Mouse (Mus musculus): ENCODE results near the gene Atcay. TPM values are rescaled to one million over a fixed set of nuclear protein-coding genes. Genes with fewer than 3 reads are reported as not detected.
"Not testable (repeated sequence)": the region's sequence is repeated elsewhere in the genome, so short reads cannot be mapped to it uniquely, and the experiment has no call there.

Gene Atcay
- total and polyA plus RNA-seq, 3 experiments: 0.19 to 0.33 TPM; not detected in 1

- peak; percentile 69 for TF ChIP-seq TCF12 (IDR thresholded peaks at IDR 0.05; ENCODE audit: low read depth, low read length)
- TF ChIP-seq E2F4 (IDR thresholded peaks at IDR 0.05; ENCODE audit: borderline replicate concordance, low read depth, low read length): no peak
- TF ChIP-seq ELF1 (IDR thresholded peaks at IDR 0.05; ENCODE audit: low read depth, low read length): peak; percentile 57
- no peak for TF ChIP-seq CHD1 (IDR thresholded peaks at IDR 0.05; ENCODE audit: low read depth, low read length)
- TF ChIP-seq ZMIZ1 (IDR thresholded peaks at IDR 0.05; ENCODE audit: low read depth, low read length): peak; percentile 76
Measured at GRCm38 (mm10) chr10:81173132-81173531, 57.5 kb downstream of the Atcay start (continued).

- Histone ChIP-seq H3K9ac (ENCODE audit: control insufficient read depth, low read depth, low read length, poor library complexity, severe bottlenecking) (peak overlapping the region; percentile 55), H3K36me3 (ENCODE audit: control insufficient read depth in 1 of 2, insufficient read depth in 2 of 2, low read length in 2 of 2) (peaks cover 0 to 11% of the 10 kb centered on the region in 2 experiments; a peak in 2 of 4 replicates), H3K4me1 (ENCODE audit: control insufficient read depth in 1 of 2, insufficient read depth in 2 of 2, low read length in 2 of 2) (peaks cover 0 to 16% of the 10 kb centered on the region in 2 experiments; a peak in 3 of 4 replicates), H3K79me2 (ENCODE audit: control insufficient read depth, insufficient read depth, low read length, poor library complexity) (peaks cover 21% of the 10 kb centered on the region), H3K27ac (ENCODE audit: control insufficient read depth, low read depth, low read length) (peak overlapping the region; percentile 61), H3K4me3 (ENCODE audit: control insufficient read depth in 1 of 2, insufficient read depth in 1 of 2, low read depth in 2 of 2, low read length in 2 of 2) (peak overlapping the region; percentile 65 to 78)
- TF ChIP-seq HCFC1 (IDR thresholded peaks at IDR 0.05; ENCODE audit: low read depth, low read length): 0 out of 2 replicates have a peak, but pooled peaks have one; percentile 11
- not testable (repeated sequence) for H3K9me3 ChIP-seq (replicated peaks; ENCODE audit: insufficient read depth, low read length); H3K27me3 ChIP-seq (ENCODE audit: control insufficient read depth in 1 of 2, insufficient read depth in 2 of 2, low read length in 2 of 2)
- DNase-seq (ENCODE audit: low read depth, low spot score): peak; percentile 67
Measured at GRCm38 (mm10) chr10:81169411-81169900, 61.2 kb downstream of the Atcay start.

GRCm38 (mm10) chr10:81168521-81169244 is 62.0 kb downstream of the Atcay start:
- DNase-seq (ENCODE audit: low read depth, low spot score): peak; percentile 97
- H3K27ac ChIP-seq (ENCODE audit: control insufficient read depth, low read depth, low read length): peak overlapping the region; percentile 95
- peak overlapping the region; percentile 78 to 87 for H3K4me3 ChIP-seq (ENCODE audit: control insufficient read depth in 1 of 2, insufficient read depth in 1 of 2, low read depth in 2 of 2, low read length in 2 of 2)
- H3K79me2 ChIP-seq (ENCODE audit: control insufficient read depth, insufficient read depth, low read length, poor library complexity): peaks cover 25% of the 10 kb centered on the region
- H3K4me1 ChIP-seq (ENCODE audit: control insufficient read depth in 1 of 2, insufficient read depth in 2 of 2, low read length in 2 of 2): peaks cover 0 to 11% of the 10 kb centered on the region in 2 experiments; a peak in 2 of 4 replicates
- H3K9ac ChIP-seq (ENCODE audit: control insufficient read depth, low read depth, low read length, poor library complexity, severe bottlenecking): peak overlapping the region; percentile 89
- no peaks in the 10 kb centered on the region for H3K9me3 ChIP-seq (replicated peaks; ENCODE audit: insufficient read depth, low read length)
- peaks cover 0 to 6% of the 10 kb centered on the region in 2 experiments; a peak in 2 of 4 replicates for H3K36me3 ChIP-seq (ENCODE audit: control insufficient read depth in 1 of 2, insufficient read depth in 2 of 2, low read length in 2 of 2)
- H3K27me3 ChIP-seq (ENCODE audit: control insufficient read depth in 1 of 2, insufficient read depth in 2 of 2, low read length in 2 of 2): no peaks in the 10 kb centered on the region
- 0 out of 2 replicates have a peak, but pooled peaks have one; percentile 6 for TF ChIP-seq NRF1 (IDR thresholded peaks at IDR 0.05; ENCODE audit: insufficient read depth, low read depth, low read length, poor library complexity, severe bottlenecking)
- TF ChIP-seq SIN3A (IDR thresholded peaks at IDR 0.05; ENCODE audit: low read length): peak; percentile 91
- TF ChIP-seq CHD1 (IDR thresholded peaks at IDR 0.05; ENCODE audit: low read depth, low read length): no peak
- peak; percentile 83 for TF ChIP-seq MAX (IDR thresholded peaks at IDR 0.05; ENCODE audit: low read length)
- no peak for TF ChIP-seq GABPA (IDR thresholded peaks at IDR 0.05; ENCODE audit: low read depth, low read length)
- TF ChIP-seq SMC3 (IDR thresholded peaks at IDR 0.05; ENCODE audit: low read depth, low read length): no peak
- TF ChIP-seq HCFC1 (IDR thresholded peaks at IDR 0.05; ENCODE audit: low read depth, low read length): peak; percentile 75
- no peak for TF ChIP-seq ZC3H11A (IDR thresholded peaks at IDR 0.05; ENCODE audit: low read depth, low read length)
- TF ChIP-seq USF2 (IDR thresholded peaks at IDR 0.05; ENCODE audit: borderline replicate concordance in 1 of 2, insufficient read depth in 1 of 2, low read depth in 1 of 2, low read length in 2 of 2): no peak
- no peak for TF ChIP-seq TAL1 (IDR thresholded peaks at IDR 0.05; ENCODE audit: low read length)
- TF ChIP-seq POLR2AphosphoS2 (IDR thresholded peaks at IDR 0.05; ENCODE audit: low read length): peak; percentile 30; the same call in 1 of the 2 replicates
- no peak for TF ChIP-seq KAT2A (conservative IDR thresholded peaks at IDR 0.05; ENCODE audit: low read depth, low read length)
- TF ChIP-seq MAFK (IDR thresholded peaks at IDR 0.05; ENCODE audit: borderline replicate concordance, low read depth, low read length): no peak
- peak; percentile 79 for TF ChIP-seq ELF1 (IDR thresholded peaks at IDR 0.05; ENCODE audit: low read depth, low read length)
- peak; percentile 32; the same call in 1 of the 2 replicates for TF ChIP-seq ETS1 (IDR thresholded peaks at IDR 0.05; ENCODE audit: low read depth, low read length)
- no peak for TF ChIP-seq CTCF (IDR thresholded peaks at IDR 0.05 in 2 of 3, conservative IDR thresholded peaks at IDR 0.05 in 1 of 3; ENCODE audit: control insufficient read depth in 1 of 3, insufficient read depth in 1 of 3, low read depth in 2 of 3, low read length in 3 of 3, poor library complexity in 1 of 3, severe bottlenecking in 1 of 3)
- TF ChIP-seq ZNF384 (IDR thresholded peaks at IDR 0.05; ENCODE audit: low read depth, low read length): no peak
- TF ChIP-seq ZMIZ1 (IDR thresholded peaks at IDR 0.05; ENCODE audit: low read depth, low read length): peak; percentile 88
- peak; percentile 85 for TF ChIP-seq USF1 (IDR thresholded peaks at IDR 0.05; ENCODE audit: low read depth, low read length)
- no peak for TF ChIP-seq CHD2 (IDR thresholded peaks at IDR 0.05; ENCODE audit: low read length)
- no peak for TF ChIP-seq EP300 (IDR thresholded peaks at IDR 0.05; ENCODE audit: low read depth in 1 of 2, low read length in 2 of 2)
- no peak for TF ChIP-seq ZKSCAN1 (IDR thresholded peaks at IDR 0.05; ENCODE audit: low read depth, low read length)
- peak; percentile 88 for TF ChIP-seq TBP (IDR thresholded peaks at IDR 0.05; ENCODE audit: low read depth, low read length)
- no peak for TF ChIP-seq JUND (IDR thresholded peaks at IDR 0.05; ENCODE audit: low read depth, low read length)
- no peak for TF ChIP-seq GATA1 (IDR thresholded peaks at IDR 0.05; ENCODE audit: low read depth, low read length)

Measured in MEL (cell line).